Mouse (Mus musculus) large intestine, adult 2 months (tissue): ENCODE data around the gene Vmp1. TPM values are rescaled to one million over a fixed set of nuclear protein-coding genes. Genes with fewer than 3 reads are reported as not detected.

Experiments
- DNase-seq: peaks from one replicate; pipeline ENCODE4 v3.0.0-alpha.2; 2012; ENCODE audit warnings: low read depth, low spot score
- WGBS: fragments of 180-500 bp; shearing (Covaris S2); methylation state at CpG from one replicate; pipeline ENCODE4 v1.1.7; 2018; 5-methylcytosine and 5-hydroxymethylcytosine counted together
- polyA plus RNA-seq: library from polyadenylated mRNA; depleted of rRNA; stranded (reverse); fragments of >200 nt; gene quantifications from 2 replicates; pipeline ENCODE4 v1.2.3, GENCODE M21; 2012

Gene Vmp1
- polyA plus RNA-seq, 1 experiment: 147 TPM

DNA sequence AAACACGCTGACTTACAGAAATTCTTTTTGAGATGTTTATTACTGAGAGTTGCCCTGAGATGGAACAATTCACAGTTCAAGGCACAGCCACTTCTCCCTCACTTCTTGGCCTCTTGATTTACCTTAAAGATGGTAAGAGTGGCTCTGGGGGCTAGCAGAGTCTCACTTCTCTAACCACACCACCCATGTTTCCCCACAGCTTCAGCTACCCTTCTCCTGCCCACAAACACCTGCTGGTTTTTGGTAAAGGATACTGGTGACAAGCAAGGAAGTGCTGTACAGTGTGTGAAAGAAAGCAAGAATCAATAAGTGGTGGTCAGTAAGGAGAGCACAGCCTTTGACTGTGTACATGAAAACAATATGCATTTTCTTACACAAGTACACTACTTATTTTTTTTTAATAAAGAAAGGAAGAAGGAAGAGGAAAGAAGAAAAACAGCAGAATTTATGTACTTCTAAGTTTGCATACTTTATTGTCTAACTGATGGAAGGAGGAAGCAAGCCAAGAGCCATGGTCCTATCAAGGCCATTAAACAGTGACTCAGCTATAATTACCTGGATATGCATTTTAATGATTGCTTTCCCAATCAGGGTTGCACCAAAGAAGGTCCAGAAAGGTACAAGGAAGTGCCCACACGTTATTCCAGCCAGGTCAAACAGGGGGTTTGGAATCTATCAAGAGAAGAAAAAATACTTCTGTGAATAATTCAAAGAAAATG, 76.9 kb downstream of the Vmp1 start:
- no peak for DNase-seq
- 59% methylated on average over 2 of the region's 2 CpGs for WGBS

DNA sequence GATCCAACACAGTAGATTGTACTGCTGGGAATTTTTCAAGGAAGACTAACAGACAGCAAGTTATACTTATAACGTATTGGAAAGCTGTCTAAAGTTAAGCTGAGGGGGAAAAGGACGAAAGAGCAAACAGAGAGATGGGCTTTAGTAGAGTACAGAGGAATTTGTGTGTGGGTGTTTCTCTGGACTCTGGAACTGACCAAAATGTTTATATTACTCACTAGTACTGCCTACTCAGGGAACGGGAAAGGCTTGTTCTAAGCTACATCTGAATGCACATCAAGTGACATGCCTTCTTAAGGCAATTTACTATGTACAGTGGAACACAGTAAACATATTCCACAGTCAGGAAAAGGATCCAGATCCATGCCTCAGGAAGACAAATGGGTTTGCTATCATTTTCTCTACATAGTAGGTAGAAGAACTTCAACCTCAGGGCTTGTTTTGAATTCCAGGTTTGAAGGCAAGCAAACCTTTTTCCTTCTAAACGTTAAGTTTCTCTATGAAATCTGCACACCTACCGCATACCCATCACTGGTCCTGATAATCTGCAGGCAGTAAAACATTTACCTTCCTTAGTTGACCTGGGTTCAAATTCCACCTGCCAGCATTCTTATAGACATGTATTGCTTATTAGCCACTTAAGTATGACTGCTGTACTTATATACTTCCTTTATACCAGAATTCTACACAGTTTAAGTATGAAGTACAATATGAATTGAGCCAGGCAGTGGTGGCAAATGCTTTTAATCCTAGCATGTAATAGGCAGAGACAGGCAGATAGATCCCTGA, 78.7 kb downstream of the Vmp1 start:
- WGBS: 14% methylated on average over 5 of the region's 5 CpGs
- DNase-seq: no peak

DNA sequence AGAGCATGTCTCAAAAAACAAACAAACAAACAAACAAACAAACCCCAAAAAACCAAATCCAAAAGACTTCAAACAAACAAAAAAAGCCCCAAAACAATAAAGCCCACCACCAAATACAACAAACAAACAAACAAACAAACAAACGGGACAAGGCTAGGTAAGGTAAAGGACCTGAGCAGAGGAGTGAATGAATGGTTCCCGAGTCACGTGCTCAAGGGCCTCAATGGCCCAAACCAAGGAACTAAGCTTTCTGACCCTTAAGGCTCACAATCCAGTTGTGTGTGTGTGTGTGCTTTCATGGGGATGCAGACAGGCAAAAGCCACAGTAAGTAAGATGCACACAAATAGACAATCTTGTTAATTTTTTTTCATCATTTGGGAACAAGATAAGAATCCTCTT, 79.3 kb downstream of the Vmp1 start:
- WGBS: 80% methylated on average over 3 of the region's 3 CpGs
- DNase-seq: no peak

DNA sequence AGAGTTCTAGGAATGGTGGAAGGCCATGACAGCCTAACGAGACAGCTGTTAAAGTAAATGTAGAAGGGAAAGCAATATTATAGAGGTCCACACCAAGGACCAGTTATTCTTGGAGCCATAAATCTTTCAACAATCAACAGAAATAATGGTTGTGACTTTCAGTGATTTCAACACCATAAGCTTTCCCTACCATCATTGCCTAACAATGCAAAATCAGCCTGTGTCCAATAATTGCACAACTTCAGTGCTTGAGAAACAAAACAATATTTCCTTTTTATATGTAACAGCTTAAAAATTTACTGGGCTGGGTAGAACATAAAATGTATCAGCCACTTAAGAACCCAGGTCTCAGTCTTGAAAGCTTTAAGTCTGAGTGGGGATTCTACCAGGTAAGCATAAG, 79.9 kb downstream of the Vmp1 start:
- WGBS: 55% methylated on average over 1 of the region's 1 CpGs
- no peak for DNase-seq

DNA sequence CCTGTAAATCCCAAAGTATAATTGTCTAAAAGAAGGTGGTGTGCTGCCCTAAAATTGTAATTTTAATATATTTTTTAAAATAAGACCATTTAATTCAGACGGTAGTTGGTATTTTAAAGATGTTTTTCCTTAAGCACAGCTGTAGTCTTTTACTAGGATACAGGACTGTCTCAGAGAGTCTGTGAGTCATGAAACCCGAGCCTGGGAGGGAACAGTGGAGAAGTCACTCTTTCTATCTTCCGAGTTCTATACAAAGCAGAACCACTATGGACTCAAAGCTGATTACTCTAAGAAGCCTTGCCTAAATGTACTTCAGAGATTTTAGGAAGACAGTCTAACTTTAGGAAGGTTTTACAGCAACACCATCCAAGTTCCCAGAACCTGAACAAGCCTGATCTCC, 81.5 kb downstream of the Vmp1 start:
- 34% methylated on average over 3 of the region's 3 CpGs for WGBS
- no peak for DNase-seq

DNA sequence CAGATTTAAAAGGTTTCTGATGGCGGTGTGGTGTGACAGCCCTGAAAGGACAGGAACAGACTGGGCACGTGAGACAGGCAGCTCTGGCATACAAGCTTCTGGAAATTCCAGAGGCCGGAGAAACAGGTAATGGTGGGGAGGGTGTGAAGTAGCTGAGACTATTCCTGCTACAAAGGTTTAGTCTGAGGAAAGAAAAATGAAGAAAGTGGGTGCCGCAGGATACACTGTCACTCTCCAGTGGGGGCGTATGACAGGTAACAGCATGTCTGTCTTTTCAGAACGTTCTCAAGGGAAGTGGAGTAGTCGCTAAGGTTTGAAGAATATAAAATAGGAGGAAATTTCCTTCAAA, 83.5 kb downstream of the Vmp1 start:
- DNase-seq: no peak
- WGBS: 48% methylated on average over 7 of the region's 7 CpGs

GRCm38 (mm10) chr11:86599378-86600208, 84.0 kb downstream of the Vmp1 start:
- WGBS: 29% methylated on average over 4 of the region's 4 CpGs
- no peak for DNase-seq

- no peak for DNase-seq
- WGBS: 62% methylated on average over 1 of the region's 1 CpGs
These were observed 85.1 kb downstream of the Vmp1 start for GRCm38 (mm10) chr11:86598572-86598971.

- WGBS: 64% methylated on average over 5 of the region's 5 CpGs
- DNase-seq: no peak
These were observed 85.5 kb downstream of the Vmp1 start for GRCm38 (mm10) chr11:86598154-86598553.

DNA sequence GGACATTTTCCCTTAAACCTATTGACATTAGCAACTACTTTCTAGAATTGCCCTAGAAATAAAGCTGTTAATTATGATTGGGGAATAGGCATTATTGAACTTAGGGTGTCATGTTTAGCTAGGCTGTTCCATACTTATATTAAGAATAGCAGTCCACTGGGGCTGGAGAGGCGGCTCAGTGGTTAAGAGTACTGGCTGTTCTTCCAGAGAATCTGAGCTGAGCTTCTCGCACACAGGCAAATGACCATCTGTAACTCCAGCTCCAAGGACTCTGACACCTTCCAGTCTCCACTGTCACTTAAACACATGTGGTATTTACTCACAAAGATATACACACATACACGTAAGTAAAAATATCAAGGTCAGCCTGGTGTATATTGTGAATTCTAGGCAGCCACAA, 86.7 kb downstream of the Vmp1 start:
- 81% methylated on average over 3 of the region's 3 CpGs for WGBS
- DNase-seq: no peak

- 40% methylated on average over 7 of the region's 7 CpGs for WGBS
- no peak for DNase-seq
These were observed 87.3 kb downstream of the Vmp1 start for GRCm38 (mm10) chr11:86596187-86596960.

DNA sequence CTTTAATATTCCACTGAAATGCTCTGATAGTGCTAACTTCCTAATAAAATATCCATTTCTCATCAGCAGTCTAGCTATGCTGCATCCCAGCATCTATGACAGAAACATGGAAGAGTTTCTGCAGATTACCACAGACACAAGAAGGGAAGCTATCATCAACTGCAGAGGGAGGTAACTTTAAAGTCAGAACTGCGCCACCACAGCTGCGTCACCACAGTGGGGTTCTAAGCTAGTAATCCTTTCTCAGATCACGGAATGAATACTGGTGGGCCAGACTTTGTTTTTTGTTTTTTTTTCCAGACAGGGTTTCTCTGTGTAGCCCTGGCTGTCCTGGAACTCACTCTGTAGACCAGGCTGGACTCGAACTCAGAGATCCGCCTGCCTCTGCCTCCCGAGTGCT, 88.3 kb downstream of the Vmp1 start:
- DNase-seq: no peak
- 89% methylated on average over 6 of the region's 6 CpGs for WGBS

DNA sequence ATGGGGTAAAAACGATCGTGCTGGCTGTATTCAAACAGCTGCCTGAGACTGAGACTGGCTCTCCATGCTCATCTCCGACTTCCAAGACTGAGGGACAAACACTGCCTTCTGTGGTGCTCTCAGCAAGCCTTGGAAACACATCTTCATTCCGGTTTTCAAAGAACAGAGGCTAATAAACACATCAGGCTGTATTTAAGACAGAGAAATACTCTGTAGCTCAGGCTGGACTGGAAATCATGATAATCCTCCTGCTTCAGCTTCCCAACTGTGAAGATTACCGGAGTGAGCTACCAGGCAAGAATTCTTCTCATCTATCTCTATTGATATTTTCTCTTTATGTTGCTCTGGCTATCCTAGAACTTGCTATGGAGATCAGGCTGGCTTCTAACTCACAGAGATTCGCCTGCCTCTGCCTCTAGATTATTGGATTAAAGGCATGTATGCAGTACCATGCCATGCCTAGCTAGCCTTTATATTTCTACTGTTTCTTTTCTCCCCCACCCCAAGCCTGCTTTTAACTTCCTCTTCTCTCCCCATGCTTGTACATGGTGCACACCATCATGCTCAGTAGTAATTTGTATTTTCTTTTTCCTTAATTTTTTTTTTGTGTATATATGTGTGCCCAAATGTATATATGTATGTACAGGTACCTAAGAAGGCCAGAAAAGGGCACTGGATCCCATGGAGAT, 89.3 kb downstream of the Vmp1 start:
- WGBS: 53% methylated on average over 6 of the region's 6 CpGs
- DNase-seq: no peak

DNA sequence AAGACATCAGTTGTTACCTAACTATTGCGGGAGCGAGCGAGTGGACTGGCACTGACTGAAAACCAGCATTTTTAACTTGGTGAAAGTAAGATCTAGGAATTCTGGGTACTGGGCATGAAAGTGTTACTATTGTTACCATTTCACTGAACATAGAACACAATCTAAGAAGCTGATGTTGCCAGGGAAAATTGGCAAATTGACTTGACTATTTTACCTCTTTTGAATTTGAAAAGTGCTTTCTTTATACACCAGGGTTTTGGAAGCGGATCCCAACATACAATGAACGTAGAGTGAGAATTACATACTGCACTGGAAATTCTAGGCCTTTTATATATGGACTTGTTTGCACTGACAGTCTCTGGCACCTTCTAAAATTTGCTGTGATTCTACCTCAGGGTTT, 90.2 kb downstream of the Vmp1 start:
- WGBS: 65% methylated on average over 5 of the region's 5 CpGs
- DNase-seq: no peak

GRCm38 (mm10) chr11:86592993-86593392, 90.6 kb downstream of the Vmp1 start:
- 13% methylated on average over 3 of the region's 3 CpGs for WGBS
- no peak for DNase-seq

GRCm38 (mm10) chr11:86591931-86592616, 91.6 kb downstream of the Vmp1 start:
- WGBS: 66% methylated on average over 2 of the region's 2 CpGs
- DNase-seq: no peak

DNA sequence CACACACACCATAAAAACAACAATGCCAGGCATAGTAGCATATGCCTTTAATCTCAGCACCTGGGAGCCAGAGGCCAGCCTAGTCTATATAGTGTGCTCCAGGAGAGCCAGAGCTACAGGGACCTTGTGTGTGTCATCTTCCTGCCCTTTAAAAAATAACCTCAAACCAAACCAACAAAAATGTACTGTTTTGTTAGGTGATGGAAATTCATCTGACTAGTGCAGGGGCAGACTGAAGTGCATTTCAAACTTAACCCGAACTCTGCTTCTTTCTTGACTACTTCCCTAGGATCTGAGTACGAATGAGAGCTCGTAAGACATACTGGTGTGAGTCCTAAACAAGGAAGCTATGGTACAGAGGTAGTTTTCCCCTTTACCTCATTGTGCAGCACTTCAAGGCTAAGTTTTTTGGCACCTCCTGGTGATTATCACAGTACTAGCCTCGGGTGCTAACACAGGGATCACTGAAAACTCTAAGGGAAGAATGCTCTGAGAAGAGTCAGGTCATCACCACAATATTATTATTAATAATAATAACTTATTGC, 92.3 kb downstream of the Vmp1 start:
- DNase-seq: no peak
- WGBS: 30% methylated on average over 4 of the region's 4 CpGs

- no peak for DNase-seq
- 64% methylated on average over 10 of the region's 10 CpGs for WGBS
These were observed 93.1 kb downstream of the Vmp1 start for GRCm38 (mm10) chr11:86590579-86590978.
